Mouse (Mus musculus) kidney, postnatal 10 days (tissue): ENCODE results near the gene Ms4a4a.
"Not testable (repeated sequence)": the region's sequence is repeated elsewhere in the genome, so short reads cannot be mapped to it uniquely, and the experiment has no call there.

Experiments used
- DNase-seq: peaks from one replicate; pipeline ENCODE4 v3.0.0; 2021; ENCODE audit warnings: mixed read lengths

The Ms4a4a gene

DNA sequence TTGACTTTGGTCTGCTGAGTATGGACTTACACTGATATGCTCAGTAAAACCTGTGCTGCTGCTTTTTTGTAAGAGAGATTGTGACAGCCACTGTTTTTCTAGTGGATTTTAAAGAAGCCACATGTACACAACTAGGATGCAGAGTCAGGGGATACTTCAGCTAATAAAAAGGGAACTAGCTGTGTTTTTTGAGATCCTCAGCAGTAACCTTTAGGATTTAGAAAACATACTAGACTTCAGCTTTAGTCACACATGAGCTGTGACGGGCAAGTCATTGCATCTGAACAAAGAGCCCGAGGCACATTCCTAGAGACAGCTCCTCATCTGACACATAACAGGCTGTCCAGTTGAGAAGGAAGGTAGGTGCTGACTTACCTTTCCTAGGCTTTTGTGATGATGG, at the start of gene Ms4a4a:
Gene Ms4a4a, plus strand, starts transcription at position 251 of the 400 bp plus-strand sequence.
- DNase-seq: no peak

DNA sequence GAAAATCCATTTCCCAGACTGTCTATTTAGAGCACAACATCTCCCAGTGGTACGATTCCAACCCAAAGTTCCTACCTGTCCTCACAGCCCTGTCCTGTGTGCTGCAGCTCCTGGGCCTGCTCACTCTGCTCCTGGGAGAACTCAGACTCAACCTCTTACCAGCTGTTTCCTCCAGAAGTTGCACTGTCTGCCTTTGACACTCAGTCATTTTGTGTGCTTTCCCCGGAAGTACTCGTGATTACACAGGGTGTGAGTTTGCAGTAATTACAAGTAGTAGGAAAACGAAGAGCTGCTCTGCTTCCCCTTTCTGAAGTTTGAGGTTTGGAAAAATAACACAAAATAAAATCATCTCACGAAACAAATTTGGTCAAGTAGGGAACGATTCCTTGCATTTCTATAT, 39.4 kb upstream of the Ms4a4a start, which contains the start of gene Ms4a7:
Gene Ms4a7, minus strand, starts transcription at position 215 of the 400 bp plus-strand sequence.
- DNase-seq: no peak

DNA sequence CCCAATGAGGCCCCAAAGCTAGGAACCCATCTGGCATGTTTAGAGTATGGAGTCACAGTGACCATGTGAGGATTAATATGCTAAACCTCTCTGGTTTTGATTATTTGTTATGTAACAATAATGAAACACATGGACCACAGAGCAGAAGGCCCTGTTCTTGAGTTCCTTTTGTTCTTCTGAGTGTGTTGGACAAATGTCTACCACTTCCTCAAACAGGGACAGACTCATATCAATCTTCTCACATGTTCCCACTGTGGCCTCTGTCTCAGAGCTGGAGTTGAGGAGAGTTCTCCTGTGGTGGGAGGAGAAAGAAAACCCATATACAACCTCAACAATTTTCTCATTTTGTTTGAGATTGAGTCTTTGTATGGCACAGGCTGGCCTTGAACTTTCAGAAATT, 32.2 kb upstream of the Ms4a4a start:
- no peak for DNase-seq

DNA sequence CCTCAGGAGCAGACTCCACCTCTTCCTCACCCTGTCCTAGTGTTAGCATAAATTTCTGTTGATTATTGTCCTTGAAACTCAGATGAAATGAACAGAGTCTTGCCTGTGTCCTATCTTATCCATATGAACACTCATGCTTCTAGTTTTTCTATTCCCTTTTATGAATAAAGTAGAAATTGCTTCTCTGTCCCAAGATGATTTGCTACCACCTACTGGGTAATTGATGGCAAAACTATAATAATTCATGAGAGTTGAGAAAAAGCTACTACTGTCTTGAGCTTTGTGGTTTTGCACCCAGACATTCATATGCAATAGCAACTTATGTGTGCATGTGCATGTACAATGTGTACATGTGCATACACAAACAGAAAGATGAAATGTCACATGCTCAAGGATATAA, 31.3 kb upstream of the Ms4a4a start:
- DNase-seq: no peak

DNA sequence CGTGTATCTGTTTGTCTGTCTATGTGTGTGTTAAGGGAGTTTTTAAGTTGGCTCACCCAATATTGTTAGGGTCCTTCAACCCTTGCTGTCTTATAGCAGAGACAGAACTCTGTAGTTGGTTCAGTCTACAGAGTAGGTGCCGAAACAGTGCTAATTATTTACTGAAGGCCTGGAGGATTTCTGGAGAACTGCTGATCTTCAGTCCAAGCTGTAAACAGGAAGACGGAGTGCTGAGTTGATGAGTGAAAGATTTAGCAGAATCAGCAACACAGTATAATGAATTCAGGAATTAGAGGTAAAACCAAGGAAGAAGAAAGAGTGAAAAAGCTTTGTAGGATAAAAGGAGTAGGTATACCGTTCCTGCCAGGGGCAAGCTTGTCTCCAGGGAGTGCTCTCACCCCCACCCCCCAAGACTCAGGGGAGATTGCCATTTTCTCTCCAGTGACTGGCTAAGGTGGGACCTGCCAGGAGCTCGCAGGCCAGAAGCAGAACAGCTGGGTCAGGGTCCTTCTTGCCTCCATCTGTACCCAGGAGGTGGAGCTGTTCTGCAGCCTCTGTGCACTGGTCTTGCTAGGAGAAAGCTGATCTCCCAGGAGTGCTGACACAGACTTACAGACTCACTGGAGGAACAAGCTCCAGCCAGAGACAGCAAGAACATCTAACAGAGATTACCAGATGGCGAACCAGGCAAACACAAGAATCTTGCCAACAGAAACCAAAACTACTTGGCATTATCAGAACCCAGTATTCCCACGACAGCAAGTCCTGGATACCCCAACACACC, 25.4 kb upstream of the Ms4a4a start:
- peak; percentile 40 for DNase-seq

DNA sequence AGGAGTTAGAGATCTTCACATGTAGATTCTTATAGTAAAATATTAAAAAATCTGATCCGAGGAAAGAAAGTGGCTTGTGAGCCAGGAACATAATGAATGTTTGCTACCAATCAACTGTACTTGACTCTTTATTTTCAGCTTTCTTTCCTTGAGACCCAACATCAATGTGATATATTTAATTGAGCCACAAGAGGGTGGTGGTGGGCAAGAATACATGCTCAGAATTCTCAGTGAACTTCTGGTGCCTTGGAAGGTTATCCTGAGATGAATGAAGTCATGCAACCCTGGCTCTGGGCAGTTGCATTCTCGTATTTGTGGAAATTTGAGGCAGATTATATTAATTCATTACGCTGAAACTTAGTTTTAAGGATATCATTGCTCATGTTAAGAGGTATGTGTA, 23.4 kb upstream of the Ms4a4a start:
- no peak for DNase-seq

DNA sequence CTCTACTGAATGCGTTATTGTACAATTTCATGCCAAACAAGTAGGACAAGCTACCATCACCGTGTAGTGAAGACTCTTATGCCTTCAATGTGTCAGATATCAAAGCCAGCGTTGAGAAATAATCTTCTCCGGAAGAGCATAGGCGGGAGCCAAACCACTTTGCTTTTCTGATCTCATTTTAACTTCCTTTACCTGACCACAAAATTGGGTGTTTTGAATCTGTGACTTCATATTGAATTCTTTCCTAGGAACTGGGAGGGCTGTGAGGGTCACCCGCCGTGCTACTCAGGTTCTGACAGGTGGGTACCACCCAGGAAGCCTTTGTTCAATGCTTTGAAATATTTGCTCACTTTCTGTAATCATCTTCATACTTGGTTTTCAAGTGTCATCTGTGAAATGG, 19.6 kb upstream of the Ms4a4a start:
- no peak for DNase-seq

DNA sequence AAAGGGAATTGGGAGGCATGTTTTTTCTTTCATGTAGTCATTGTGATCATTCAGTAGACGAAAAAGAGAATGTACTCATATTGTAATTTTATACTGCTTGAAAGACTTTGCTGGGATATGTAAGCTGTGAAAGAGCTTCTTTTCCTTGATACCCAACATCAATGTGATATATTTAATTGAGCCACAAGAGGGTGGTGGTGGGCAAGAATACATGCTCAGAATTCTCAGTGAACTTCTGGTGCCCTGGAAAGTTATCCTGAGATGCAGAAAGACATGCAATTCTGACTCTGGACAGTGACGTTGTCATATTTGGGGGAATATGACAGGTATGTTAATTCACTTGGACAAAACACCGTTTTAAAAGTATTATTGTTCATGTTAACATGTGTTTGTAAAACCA, 15.2 kb upstream of the Ms4a4a start:
- no peak for DNase-seq

DNA sequence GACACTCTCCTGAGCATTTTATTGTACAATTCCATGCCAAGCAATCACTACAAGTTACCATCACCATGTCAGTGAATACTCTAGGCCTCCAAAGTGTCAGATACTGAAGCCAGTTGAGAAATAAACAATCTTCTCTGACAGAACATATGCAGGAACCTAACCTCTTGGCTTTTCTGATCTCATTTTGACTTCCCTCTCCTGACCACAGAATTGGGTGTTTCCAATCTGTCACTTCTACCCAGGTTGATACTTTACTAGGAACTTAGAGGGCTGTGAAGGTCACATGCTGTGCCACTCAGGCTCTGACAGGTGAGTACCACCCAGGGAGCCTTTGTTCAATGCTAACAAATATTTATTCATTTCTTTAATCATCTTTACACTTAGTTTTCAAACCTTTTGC, 13.3 kb upstream of the Ms4a4a start:
- no peak for DNase-seq

DNA sequence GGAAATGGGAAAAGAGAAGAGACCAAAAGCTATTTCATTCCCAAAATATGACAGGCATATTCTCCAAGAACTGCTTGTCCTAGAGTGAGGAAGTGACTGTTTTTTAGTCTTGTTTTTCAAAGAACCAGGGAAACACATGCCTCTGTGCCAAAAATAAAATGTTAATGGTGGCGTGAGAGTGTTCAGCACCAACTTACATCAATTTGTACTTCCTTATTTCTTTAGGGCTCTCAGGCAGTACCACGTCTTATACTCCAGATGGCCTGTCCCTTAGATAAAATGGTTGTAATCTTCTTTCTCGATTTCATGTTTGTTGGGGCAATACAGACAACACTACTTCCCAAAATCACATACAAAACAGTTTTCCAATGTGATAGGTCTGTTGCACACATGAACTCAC, 7.0 kb upstream of the Ms4a4a start:
- no peak for DNase-seq

DNA sequence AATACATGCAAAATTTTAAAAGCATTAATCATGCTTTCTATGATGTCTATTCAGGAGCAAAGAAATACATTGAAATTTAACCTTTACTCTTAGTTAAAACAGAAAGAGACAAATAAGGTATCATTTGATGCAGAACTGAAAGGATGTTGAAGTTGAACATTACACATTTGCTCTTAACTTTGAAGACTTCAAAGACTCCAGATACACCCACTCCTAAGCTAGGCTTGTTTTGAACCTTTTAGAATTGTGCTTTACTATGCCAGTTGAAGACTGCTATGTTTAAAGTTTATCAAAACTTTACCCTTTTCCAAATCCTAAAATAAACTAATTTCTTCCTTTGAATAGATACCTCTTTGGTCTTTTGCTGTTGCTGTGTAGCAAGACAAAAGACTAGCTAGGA, 4.1 kb upstream of the Ms4a4a start:
- DNase-seq: no peak

DNA sequence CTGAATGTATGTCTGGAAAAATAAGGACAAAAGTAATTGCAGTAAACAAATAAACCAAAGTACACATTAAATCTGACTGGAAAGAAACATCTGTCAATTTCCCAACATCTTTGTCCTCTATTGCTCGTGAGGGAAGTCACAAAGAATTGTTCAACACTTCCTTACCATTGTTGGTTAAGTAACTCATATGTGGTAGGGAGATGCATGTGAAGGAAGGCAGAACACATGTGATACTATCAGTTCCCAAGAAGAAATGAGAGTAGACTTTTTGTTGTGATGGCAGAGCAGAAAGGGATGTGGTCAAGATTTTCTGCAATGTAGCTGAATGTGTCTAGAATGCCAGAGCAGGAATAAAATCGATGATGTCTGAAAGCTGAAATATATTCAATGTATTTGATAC, 1.1 kb downstream of the Ms4a4a start:
- DNase-seq: no peak

DNA sequence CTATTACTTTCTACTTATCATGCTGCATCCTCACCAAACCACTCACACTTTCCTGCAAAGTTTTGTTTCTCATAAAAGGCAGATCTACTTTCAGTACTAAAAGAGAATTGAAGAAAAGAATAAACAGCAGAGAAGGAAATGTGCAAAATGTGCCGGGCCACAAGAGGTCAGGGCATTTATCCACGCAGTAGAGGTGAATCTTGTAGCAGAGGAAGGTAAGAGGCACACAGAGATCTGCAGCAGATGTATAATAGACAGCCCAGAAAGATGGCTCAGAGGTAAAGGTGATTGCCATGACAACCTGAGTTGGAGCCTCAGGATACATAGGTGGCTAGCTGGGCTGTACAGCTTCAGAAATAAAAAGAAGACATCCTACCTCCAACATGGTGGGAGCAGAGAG, 11.8 kb downstream of the Ms4a4a start:
- no peak for DNase-seq

DNA sequence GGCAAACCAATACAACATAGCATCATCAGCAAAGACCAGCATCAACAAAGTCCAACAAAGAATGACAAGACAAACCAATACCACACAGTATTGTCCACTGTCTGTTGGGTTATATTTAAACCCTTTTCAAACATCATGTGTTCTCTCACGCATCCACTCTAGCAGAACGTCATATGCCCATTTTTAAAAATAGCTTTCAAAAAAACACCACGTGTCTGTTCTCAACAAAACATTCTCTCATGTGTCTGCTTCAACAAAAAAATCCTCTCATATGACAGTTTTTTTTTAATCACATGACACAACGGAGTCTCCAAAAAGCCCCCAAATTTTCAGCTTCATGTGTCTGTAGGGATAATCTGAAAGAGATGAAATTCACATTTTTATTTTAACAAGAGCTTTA, 12.4 kb downstream of the Ms4a4a start:
- no peak for DNase-seq

DNA sequence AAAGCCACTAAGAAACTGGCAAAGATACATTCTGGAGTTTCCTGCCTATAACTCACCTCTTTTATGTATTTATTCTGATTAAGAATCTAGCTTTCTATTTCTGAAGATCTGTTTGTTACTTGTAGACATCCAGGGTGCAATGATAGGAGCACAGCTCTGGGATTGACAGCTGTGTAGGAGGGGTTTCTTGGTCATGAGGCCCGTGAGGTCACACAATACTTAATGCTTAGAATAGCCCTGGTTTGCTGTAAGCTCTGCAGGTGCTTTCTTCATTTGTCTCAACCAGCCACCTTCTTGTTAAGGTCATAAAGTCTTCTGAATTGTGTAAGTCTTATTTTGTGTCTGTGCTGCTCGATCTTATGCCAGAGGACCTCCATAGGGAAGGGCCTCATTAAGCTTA, 13.6 kb downstream of the Ms4a4a start:
- DNase-seq: no peak

DNA sequence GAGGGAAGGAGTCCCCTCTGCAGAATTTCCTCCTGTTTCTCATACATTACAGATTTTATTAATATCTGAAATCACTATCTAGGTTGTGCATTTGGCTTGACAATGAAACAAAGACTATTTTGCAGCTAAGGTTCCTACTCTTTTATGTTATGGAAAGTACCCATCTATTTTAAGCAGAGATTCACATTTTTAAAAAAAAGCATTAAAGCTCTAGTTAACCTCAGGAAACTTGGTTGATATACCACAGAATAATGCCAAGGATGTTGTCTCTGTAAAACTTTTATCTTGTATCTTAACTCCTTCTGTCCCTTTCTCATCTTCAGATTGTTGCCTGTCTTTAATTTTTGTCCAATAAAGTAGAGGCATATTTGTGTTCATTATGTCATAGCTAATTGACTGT, 20.4 kb downstream of the Ms4a4a start:
- no peak for DNase-seq

DNA sequence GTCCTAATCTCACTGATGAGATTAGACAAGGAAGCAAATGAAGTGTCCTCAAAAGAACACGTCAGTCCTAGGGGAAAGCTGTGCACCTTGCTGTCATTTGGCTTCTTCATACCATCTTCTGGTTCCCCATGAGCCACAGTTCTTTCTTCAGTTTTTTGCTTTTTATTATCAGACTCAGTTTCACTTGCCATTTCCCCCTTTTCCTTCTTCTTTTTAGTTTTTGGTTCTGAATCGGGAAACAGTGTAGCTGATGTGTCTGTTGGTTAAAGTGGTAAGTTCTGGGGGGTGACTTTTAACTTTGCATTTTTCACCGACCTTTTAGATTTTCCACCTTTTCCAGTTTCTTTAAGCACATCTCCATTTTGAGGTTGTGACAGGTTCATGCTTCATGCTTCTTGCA, 29.2 kb downstream of the Ms4a4a start, which contains the start of gene Ms4a4c:
Gene Ms4a4c, plus strand, starts transcription at position 244 of the 400 bp plus-strand sequence.
- no peak for DNase-seq

DNA sequence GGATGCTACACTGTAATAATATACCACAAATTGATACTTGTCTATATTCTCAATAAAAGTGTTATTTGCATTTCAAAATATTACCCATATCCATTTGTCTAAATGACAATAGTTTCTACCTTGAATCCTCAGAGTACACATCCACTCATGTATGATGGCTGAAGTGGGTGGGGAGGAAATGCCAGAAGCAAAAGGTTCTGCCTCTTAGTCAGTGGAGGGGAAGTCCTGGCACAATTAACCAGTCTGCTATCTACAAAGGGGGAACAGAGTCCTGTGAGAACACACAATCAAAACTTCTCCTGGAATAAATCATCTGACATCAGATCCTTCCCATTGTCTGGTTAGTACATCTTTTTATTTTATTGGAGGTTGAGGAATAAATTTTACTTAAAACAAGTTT, 32.1 kb downstream of the Ms4a4a start:
- no peak for DNase-seq

DNA sequence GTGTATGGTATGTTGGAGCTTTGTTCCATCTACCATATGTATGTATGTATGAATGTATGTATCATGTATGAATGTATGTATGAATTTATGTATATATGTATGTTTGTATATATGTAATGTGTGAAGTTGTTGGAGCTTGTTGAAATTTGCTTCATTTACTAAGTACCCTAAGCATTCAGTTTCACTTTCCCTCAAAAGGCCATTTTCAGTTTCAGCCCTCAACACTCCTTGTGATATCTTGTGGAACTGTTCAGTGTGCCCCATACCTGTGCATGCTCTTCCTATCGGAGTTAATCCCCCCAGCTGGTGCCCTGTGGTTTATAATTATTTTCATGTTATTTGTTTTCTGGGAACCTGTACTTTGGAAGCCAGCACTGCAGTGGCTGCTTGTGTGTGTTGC, 33.3 kb downstream of the Ms4a4a start:
- DNase-seq: no peak

DNA sequence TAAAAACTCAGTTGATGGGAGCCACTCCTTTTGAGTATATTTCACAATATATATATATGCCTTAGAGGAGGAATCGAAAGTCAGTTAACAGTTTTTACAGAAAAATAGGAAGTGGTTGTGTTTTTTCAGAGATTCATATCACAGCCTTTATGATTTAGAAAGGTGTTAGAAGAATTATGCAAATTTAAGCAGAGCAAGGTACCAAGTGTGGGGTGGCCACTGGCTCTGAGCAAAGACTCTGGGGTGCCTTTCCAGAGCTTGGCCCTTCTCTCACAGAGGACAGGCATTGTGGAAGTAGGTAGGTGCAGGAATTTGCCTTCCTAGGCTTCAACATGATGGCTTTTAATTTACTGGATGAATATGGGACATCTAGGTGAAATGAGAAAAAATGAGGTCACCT, 36.3 kb downstream of the Ms4a4a start:
- DNase-seq: no peak

DNA sequence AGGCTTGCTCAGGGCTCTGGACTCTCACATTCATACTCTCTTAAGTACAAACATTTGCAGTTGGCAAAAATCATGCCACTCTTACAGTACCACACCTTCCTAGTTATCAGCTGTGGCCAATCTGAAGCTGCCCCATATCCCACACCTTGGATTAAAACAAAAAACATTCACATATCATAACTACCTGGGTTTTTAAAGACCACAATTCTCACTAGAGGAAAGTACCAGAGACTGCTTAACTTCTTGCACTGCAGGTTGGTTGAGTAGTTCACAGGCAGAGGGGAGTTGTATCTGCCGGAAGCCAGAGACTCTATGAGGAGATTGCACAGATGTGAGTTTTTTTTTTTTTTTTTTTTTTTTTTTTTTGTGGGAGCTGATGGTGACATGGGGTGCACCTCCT, 38.8 kb downstream of the Ms4a4a start:
- no peak for DNase-seq

DNA sequence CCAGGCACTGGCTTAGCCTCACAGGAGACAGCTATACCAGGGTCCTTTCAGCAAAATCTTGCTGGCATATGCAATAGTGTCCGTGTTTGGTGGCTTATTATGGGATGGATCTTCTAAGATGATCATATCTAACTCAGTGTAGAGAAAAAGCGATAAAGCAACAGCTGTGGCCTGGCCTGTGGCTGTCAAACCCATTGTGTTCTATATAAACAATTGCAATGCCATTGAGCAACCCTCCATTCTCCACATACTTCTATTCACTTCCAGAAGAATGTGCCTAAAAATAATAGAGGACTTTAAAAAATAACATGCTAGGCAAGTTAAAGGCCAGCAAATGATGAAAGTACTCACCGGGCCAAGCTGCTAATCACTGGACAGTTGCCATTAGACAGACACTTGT, 40.3 kb downstream of the Ms4a4a start:
- no peak for DNase-seq

DNA sequence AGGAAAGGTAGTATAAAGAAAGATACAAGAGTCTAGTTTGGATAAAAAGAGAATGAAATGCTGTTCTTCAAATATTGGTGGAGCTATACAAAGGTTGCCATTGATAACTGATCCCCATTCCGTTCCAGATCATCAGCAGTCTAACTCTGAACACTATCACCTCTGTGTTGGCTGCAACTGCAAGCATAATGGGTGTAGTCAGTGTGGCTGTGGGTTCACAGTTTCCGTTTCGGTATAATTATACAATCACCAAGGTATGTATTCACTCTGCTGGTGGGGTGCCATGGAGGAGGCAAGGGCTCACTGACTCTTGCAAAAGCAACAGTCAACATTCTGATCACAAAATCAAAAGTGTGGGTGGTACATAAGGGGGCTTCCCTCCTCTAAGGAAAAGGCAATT, 43.5 kb downstream of the Ms4a4a start:
- DNase-seq: not testable (repeated sequence)

DNA sequence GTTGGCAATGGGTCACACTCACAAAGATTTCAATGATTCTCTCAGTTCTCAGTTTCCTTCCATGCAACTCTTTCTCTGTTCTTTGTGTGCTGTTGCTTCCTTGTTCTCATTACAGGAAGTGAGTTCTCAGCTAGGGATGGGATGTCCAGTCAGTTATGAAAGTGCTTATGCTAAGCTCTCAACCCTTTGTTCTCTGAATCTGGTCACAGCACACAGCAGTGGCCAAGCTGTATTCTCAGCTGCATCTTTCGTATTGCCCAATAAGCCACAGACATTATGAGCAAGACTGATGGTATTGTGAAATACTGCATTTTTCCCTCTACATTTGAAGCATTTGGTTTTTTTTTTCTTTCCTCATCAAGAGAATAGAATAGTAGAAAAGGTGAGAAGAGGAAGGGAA, 55.9 kb downstream of the Ms4a4a start:
- DNase-seq: not testable (repeated sequence)
